Mouse (Mus musculus) liver, embryonic 14.5 days (tissue): ENCODE data around the gene Cyp2d34. TPM values are rescaled to one million over a fixed set of nuclear protein-coding genes. Genes with fewer than 3 reads are reported as not detected.

Experiments
- ATAC-seq: fragments of 200-750 bp; cut with Nextera tagmentation; 2 replicates; pipeline ENCODE4 v1.8.0; 2017; ENCODE audit warnings: moderate number of reproducible peaks, mild to moderate bottlenecking, moderate library complexity; ENCODE audit not compliant: insufficient read depth
- DNase-seq, 3 experiments: peaks; one replicate each; pipeline ENCODE4 v3.0.0-alpha.2; 2012 to 2013; ENCODE audit warnings: low read depth in 3 of 3, low spot score in 3 of 3
- H3K27ac ChIP-seq: fragments of 300-500 bp; sonication (generic); 2 replicates; pipeline ENCODE4 v1.5.1; 2014; ENCODE audit warnings: moderate library complexity, mild to moderate bottlenecking, control low read depth, inconsistent platforms
- H3K27me3 ChIP-seq: fragments of 300-500 bp; sonication (generic); 2 replicates; pipeline ENCODE4 v1.6.1; 2014; ENCODE audit warnings: mild to moderate bottlenecking, low read length, moderate library complexity; ENCODE audit not compliant: control insufficient read depth, insufficient read depth
- H3K36me3 ChIP-seq: fragments of 300-500 bp; sonication (generic); replicated peaks from 2 replicates; pipeline ENCODE4 v1.6.1; 2014; ENCODE audit warnings: low read depth; ENCODE audit not compliant: control insufficient read depth, insufficient read depth
- H3K4me1 ChIP-seq, 2 experiments: fragments of 200-500 bp in 1 of 2; fragments of 300-500 bp in 1 of 2; sonication (generic) in 1 of 2; replicated peaks; 2 replicates each; pipeline ENCODE4 v1.6.1; 2012 to 2014; ENCODE audit warnings: antibody characterized with exemption in 1 of 2, inconsistent platforms in 1 of 2, low read length in 1 of 2; ENCODE audit not compliant: control insufficient read depth in 2 of 2, insufficient read depth in 2 of 2
- H3K4me2 ChIP-seq: fragments of 300-500 bp; sonication (generic); 2 replicates; pipeline ENCODE4 v1.6.1; 2014; ENCODE audit warnings: low read depth, mild to moderate bottlenecking, control low read depth, moderate library complexity
- H3K4me3 ChIP-seq, 2 experiments: fragments of 200-500 bp in 1 of 2; fragments of 300-500 bp in 1 of 2; sonication (generic) in 1 of 2; 2 replicates each; pipeline ENCODE4 v1.5.1; 2012 to 2014; ENCODE audit warnings: low read depth in 2 of 2, low read length in 2 of 2, mild to moderate bottlenecking in 2 of 2, control low read depth in 1 of 2, inconsistent platforms in 1 of 2, moderate library complexity in 1 of 2; ENCODE audit not compliant: insufficient read depth in 1 of 2
- H3K9ac ChIP-seq: fragments of 300-500 bp; sonication (generic); replicated peaks from 2 replicates; pipeline ENCODE4 v1.6.1; 2014; ENCODE audit warnings: mild to moderate bottlenecking, control low read depth, moderate library complexity
- H3K9me3 ChIP-seq: fragments of 300-500 bp; sonication (generic); 2 replicates; pipeline ENCODE4 v1.6.1; 2016; ENCODE audit warnings: low read length, mixed read lengths; ENCODE audit not compliant: control insufficient read depth
- CTCF ChIP-seq: IDR thresholded peaks from 2 replicates; pipeline ENCODE4 v1.5.1; 2016; ENCODE audit warnings: antibody characterized with exemption, low read depth, control low read depth
- EP300 ChIP-seq: IDR thresholded peaks from 2 replicates; pipeline ENCODE4 v1.6.1; 2016; ENCODE audit warnings: antibody characterized with exemption, low read depth
- WGBS: fragments of 180-500 bp; shearing (Covaris S2); extraction: QIAGEN DNeasy Blood & Tissue Kit; methylation state at CpG from one replicate; pipeline ENCODE4 v1.1.7; 2014; ENCODE audit not compliant: insufficient replicate concordance; 5-methylcytosine and 5-hydroxymethylcytosine counted together
- polyA plus RNA-seq, 2 experiments: library from polyadenylated mRNA; depleted of rRNA in 1 of 2; stranded (reverse) in 1 of 2; unstranded in 1 of 2; fragments of >200 nt; fragmentation: Nextera tagmentation in 1 of 2; extraction: Ambion mirVana in 1 of 2; gene quantifications; 2 replicates each; pipeline versions ENCODE4 v1.2.1 to v1.2.3; 2012 to 2014

Cyp2d34 gene
- polyA plus RNA-seq, 2 experiments, result not detected

DNA sequence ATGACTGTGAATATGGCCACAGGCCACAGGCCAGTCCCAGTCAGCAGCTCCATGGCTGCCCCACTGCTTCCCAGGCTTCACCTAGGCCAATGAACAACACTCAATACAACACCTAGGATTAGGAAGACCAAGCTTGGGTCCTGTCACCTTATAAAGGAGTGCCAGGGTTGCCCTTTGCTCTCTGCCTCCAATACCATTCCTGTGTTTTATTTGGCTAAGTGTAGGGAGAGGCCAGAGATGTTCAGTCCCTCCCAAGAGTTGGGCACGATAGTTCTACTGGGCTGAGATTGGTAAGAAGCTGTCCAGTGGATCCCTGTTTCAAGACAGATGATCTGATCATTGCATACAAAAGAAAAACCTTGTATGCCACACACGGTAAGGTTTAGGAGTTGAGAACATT is 21.2 kb upstream of the Cyp2d34 start:
- Histone ChIP-seq H3K27me3 (no peaks in the 10 kb centered on the region), H3K9me3 (no peaks in the 10 kb centered on the region), H3K4me2 (no peak overlapping the region), H3K4me1 (peaks cover 2 to 3% of the 10 kb centered on the region in 2 experiments; a peak in 1 of 4 replicates), H3K9ac (no peak overlapping the region), H3K27ac (no peak overlapping the region), H3K4me3 (no peak overlapping the region), H3K36me3 (no peaks in the 10 kb centered on the region)
- TF ChIP-seq EP300 (no peak), CTCF (no peak)
- no peak for ATAC-seq
- DNase-seq, result no peak
- WGBS, result 55% methylated on average over 2 of the region's 2 CpGs

DNA sequence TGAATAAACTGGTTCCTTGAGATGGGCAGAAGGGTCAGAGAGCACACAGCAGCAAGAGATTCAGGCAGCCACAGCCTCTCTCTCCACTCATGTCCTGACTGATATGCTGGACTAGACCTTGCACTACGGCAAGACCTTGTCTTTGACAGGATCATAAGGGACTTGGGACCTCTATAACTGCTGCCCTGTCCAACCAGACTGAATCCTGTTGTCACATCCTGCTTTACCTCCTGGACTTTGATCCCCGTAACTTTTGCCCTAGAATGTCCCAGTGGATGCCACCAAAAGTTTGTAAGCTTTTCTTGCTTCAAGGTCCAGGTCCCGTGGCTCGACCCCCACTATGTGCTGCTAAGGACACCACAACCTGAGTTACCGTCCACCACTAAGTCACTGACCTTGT is 20.6 kb upstream of the Cyp2d34 start:
- TF ChIP-seq EP300 (no peak), CTCF (no peak)
- ATAC-seq (peak; percentile 21; the same call in 1 of the 2 replicates), DNase-seq (no peak)
- no peaks in the 10 kb centered on the region for H3K27me3 ChIP-seq
- 69% methylated on average over 5 of the region's 5 CpGs for WGBS
- H3K9me3 ChIP-seq, result no peaks in the 10 kb centered on the region
- H3K4me2 ChIP-seq, result no peak overlapping the region
- no peak overlapping the region for H3K27ac ChIP-seq
- no peak overlapping the region for H3K4me3 ChIP-seq
- no peaks in the 10 kb centered on the region for H3K36me3 ChIP-seq
- no peak overlapping the region for H3K9ac ChIP-seq
- peaks cover 3 to 5% of the 10 kb centered on the region in 2 experiments; a peak in 1 of 4 replicates for H3K4me1 ChIP-seq

DNA sequence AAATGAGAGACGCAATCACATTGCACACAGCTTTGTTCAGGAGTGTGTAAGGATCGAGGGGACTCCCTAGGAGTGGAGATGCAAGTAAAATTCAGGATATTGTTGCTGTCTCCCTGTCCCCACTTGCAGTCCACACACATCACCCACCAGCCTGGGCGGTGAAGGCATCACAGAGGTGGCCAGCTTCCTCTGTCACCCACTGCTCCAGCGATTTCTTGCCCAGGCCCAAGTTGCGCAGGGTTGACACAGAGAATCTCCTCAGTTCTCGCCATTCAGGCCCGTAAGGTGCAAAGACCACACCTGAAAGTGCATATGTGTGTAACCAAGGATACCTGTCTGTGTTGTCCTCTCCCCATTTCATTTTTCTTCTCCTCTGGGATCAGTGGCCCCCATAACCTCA is 19.5 kb upstream of the Cyp2d34 start:
- no peaks in the 10 kb centered on the region for H3K36me3 ChIP-seq

DNA sequence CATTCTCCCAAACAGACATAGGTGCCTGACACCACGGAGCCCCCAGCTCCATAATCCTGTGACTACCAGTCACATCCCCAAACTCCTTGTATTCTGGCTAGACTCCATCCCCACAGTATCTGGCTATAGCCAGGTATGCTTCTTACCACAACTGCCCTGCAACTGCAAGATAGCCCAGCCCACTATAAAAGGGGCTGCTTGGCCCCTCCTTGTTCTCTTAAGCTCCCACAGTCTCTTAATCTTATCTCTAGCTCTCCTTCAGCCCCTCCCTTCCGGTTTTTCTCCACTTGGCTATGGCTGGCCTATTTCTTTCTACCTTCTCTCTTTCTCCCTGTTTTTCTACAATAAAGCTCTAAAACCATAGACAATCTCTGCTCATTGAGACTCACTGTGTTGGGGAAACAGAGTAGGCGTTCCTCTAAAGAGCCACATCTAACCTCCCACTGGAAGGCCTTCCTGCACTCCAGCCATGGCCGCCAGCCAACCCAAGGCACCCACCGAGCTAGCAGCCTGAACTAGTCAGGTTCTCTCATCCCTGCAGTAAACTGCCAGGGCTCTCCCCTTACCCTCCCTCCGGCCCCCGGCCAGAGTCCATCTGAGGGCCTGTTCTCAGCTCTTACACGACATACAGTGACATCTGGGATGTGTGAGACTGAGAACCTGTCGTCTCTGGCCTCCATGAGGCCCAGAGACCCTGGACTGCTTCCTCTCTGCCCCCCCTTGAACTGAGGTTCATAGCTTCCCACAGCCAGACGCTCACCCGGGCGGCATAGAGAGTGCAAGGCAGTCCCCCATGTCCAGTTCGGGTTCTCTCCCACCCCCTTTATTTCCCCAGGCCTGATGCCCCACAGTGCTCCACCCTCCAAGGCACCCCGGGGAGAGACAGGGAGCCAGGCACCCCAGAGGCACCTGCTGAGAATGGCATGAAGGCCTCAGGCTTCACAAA is 16.7 kb upstream of the Cyp2d34 start:
- DNase-seq (peak in 1 of 3 experiments; percentile 14), ATAC-seq (peak; percentile 61; the same call in 1 of the 2 replicates)
- Histone ChIP-seq H3K4me2 (no peak overlapping the region), H3K36me3 (no peaks in the 10 kb centered on the region), H3K4me1 (peaks cover 3% of the 10 kb centered on the region in 2 experiments; a peak in 1 of 4 replicates), H3K9me3 (no peaks in the 10 kb centered on the region), H3K4me3 (no peak overlapping the region), H3K9ac (no peak overlapping the region), H3K27me3 (no peaks in the 10 kb centered on the region), H3K27ac (no peak overlapping the region)
- TF ChIP-seq CTCF (no peak), EP300 (peak; percentile 25; the same call in 1 of the 2 replicates)
- WGBS, result 56% methylated on average over 14 of the region's 14 CpGs

More for the DNA sequence above, 19.5 kb upstream of the Cyp2d34 start:
- WGBS, result 70% methylated on average over 7 of the region's 7 CpGs
- no peak overlapping the region for H3K4me3 ChIP-seq
- H3K4me2 ChIP-seq, result no peak overlapping the region
- H3K9me3 ChIP-seq, result no peaks in the 10 kb centered on the region
- H3K27ac ChIP-seq, result no peak overlapping the region
- peaks cover 3 to 5% of the 10 kb centered on the region in 2 experiments; a peak in 1 of 4 replicates for H3K4me1 ChIP-seq
- no peak for TF ChIP-seq CTCF
- TF ChIP-seq EP300, result no peak
- no peak for ATAC-seq
- DNase-seq, result no peak
- H3K27me3 ChIP-seq, result no peaks in the 10 kb centered on the region
- H3K9ac ChIP-seq, result no peak overlapping the region

DNA sequence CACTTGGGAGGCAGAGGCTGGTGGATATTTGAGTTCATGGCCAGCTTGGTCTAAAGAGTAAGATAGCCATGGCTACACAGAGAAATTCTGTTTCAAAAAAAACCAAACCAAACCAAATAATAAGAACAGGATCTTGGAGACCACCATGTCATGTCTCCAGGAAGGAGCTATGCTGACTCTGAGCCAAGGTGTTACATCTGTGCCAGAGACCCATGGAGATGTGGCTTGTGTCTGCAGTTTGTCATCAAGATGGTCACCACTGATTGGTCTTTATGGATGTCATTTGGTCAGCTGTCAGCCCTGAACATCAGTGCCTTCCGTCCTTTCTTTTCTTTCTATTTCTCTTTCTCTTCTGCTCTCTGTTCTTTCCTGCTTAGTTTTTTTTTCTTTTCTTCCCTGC is 14.2 kb upstream of the Cyp2d34 start:
- DNase-seq, result no peak
- Histone ChIP-seq H3K4me1 (0 out of 4 replicates have a peak, but pooled peaks cover 3% of the 10 kb centered on the region in 2 experiments), H3K27me3 (no peaks in the 10 kb centered on the region), H3K9me3 (no peaks in the 10 kb centered on the region), H3K4me3 (no peak overlapping the region), H3K27ac (no peak overlapping the region), H3K9ac (no peak overlapping the region), H3K36me3 (no peaks in the 10 kb centered on the region), H3K4me2 (no peak overlapping the region)
- ATAC-seq, result no peak
- 55% methylated on average over 1 of the region's 1 CpGs for WGBS
- TF ChIP-seq EP300, result no peak
- TF ChIP-seq CTCF, result no peak
